Mouse (Mus musculus) cerebellum, adult 2 months (tissue): ENCODE measurements around the gene Ednrb. TPM values are rescaled to one million over a fixed set of nuclear protein-coding genes. Genes with fewer than 3 reads are reported as not detected.

Experiments used
- DNase-seq, 2 experiments: peaks; one replicate each; pipeline ENCODE4 v3.0.0; 2021
- H3K27ac ChIP-seq: fragments of 200-500 bp; 2 replicates; pipeline ENCODE4 v1.5.1; 2012; ENCODE audit warnings: low read length, control low read depth, inconsistent platforms; ENCODE audit not compliant: insufficient read depth
- H3K27me3 ChIP-seq: fragments of 200-500 bp; 2 replicates; pipeline ENCODE4 v1.6.1; 2012; ENCODE audit warnings: inconsistent platforms, mild to moderate bottlenecking, low read length, moderate library complexity; ENCODE audit not compliant: control insufficient read depth, insufficient read depth
- H3K4me1 ChIP-seq: fragments of 200-500 bp; 2 replicates; pipeline ENCODE4 v1.6.1; 2011; ENCODE audit warnings: low read length; ENCODE audit not compliant: control insufficient read depth, insufficient read depth
- H3K4me3 ChIP-seq: fragments of 200-500 bp; replicated peaks from 2 replicates; pipeline ENCODE3; 2011; ENCODE audit warnings: mild to moderate bottlenecking, low read depth, low read length, control low read depth; ENCODE audit not compliant: insufficient read depth
- CTCF ChIP-seq: fragments of 200-500 bp; IDR thresholded peaks from 2 replicates; pipeline ENCODE4 v1.5.1; 2011; ENCODE audit warnings: low read depth, mild to moderate bottlenecking, control low read depth, low read length, moderate library complexity, borderline replicate concordance; ENCODE audit not compliant: insufficient read depth
- POLR2A ChIP-seq: fragments of 200-500 bp; IDR thresholded peaks from 2 replicates; pipeline ENCODE4 v1.6.1; 2011; ENCODE audit warnings: low read length, control low read depth, borderline replicate concordance; ENCODE audit not compliant: insufficient read depth
- WGBS: fragments of 180-500 bp; shearing (Covaris S2); methylation state at CpG from one replicate; pipeline ENCODE4 v1.1.7; 2018; 5-methylcytosine and 5-hydroxymethylcytosine counted together
- polyA plus RNA-seq: library from polyadenylated mRNA; depleted of rRNA; stranded (reverse); fragments of >200 nt; gene quantifications from 2 replicates; pipeline ENCODE4 v1.2.3, GENCODE M21; 2012

The Ednrb gene
- polyA plus RNA-seq, 1 experiment, result 53.5 TPM

- Histone ChIP-seq H3K4me1 (no peaks in the 10 kb centered on the region), H3K27me3 (no peaks in the 10 kb centered on the region; the same call in 1 of the 2 replicates), H3K27ac (no peak overlapping the region), H3K4me3 (no peak overlapping the region)
- no peak for DNase-seq
- TF ChIP-seq POLR2A (no peak), CTCF (no peak)
- WGBS, result 53% methylated on average over 7 of the region's 7 CpGs
Observed at GRCm38 (mm10) chr14:103834589-103834988, 9.6 kb downstream of the Ednrb start.

GRCm38 (mm10) chr14:103834147-103834546 is 10.1 kb downstream of the Ednrb start:
- no peak for DNase-seq
- no peaks in the 10 kb centered on the region for H3K4me1 ChIP-seq
- H3K27me3 ChIP-seq, result no peaks in the 10 kb centered on the region; the same call in 1 of the 2 replicates
- H3K27ac ChIP-seq, result no peak overlapping the region
- 48% methylated on average over 3 of the region's 3 CpGs for WGBS
- TF ChIP-seq CTCF (no peak), POLR2A (no peak)
- H3K4me3 ChIP-seq, result no peak overlapping the region

DNA sequence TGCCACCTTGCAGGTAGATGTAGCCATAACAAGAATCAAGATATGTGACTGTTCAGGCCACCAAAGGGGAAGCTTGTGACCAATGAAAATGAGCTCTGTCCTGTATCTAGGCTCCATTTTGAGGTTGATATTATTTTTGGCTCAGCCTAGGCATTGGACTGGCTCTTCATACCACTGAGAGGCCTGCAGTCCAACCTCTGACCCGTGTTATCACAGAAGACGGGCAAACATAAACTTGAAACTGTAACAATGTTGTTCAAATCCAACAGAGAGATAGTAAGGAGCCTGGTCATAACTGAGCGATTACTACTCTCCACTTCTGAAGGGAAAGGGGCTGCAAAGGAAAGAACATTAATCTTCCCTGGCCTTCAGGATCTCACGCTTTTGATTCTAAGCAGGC is 11.7 kb downstream of the Ednrb start:
- no peak for DNase-seq
- TF ChIP-seq POLR2A, result no peak
- no peak for TF ChIP-seq CTCF
- WGBS, result 91% methylated on average over 4 of the region's 4 CpGs
- H3K4me3 ChIP-seq, result no peak overlapping the region
- no peaks in the 10 kb centered on the region for H3K4me1 ChIP-seq
- H3K27me3 ChIP-seq, result no peaks in the 10 kb centered on the region; the same call in 1 of the 2 replicates
- H3K27ac ChIP-seq, result no peak overlapping the region

DNA sequence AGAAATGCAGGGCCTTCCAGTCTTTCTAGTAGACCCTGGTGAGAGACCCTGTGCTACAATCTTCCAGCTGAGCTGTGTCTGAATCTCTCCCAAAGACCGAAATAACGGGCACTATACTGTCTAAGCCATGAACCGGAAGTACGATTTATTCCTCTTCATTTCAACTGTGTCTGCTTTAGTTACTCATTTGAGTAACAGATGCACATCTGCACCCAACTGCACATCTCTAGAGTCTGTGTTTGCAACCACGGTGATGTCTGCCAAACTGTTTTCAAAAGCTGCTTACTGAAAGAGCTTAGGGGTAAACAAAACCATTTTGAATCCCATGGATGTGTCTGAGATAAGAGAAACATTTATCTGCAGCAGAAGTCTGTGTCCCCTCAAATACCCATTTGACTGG is 13.2 kb downstream of the Ednrb start:
- Histone ChIP-seq H3K27me3 (no peaks in the 10 kb centered on the region; the same call in 1 of the 2 replicates), H3K4me1 (no peaks in the 10 kb centered on the region), H3K27ac (no peak overlapping the region), H3K4me3 (no peak overlapping the region)
- DNase-seq, result no peak
- TF ChIP-seq CTCF, result no peak
- TF ChIP-seq POLR2A, result no peak
- 52% methylated on average over 5 of the region's 5 CpGs for WGBS

DNA sequence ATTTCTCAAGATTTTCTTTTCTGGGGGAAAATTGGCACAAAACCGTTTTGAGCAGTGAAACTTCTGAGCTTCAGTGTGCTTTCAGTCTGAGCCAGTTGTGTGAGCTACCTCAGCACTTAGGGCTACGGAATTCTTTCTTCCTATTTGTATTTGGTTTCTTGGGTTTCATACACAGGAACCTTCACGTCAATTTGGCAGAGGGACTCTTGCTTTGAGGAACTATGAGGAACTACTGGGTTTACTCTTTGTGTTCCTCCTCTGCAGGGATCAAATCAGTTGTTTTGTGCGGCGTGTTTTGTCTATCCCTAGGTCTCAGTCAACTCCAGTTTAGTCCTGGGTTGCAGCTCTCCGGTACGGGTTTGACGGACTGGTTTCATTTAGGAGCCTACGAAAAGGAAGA is 17.9 kb downstream of the Ednrb start:
- no peak for DNase-seq
- WGBS, result 81% methylated on average over 9 of the region's 9 CpGs
- no peak overlapping the region for H3K4me3 ChIP-seq
- H3K27me3 ChIP-seq, result no peaks in the 10 kb centered on the region
- no peak for TF ChIP-seq POLR2A
- no peak for TF ChIP-seq CTCF
- no peak overlapping the region for H3K27ac ChIP-seq
- H3K4me1 ChIP-seq, result no peaks in the 10 kb centered on the region

- no peak for TF ChIP-seq CTCF
- no peak for DNase-seq
- WGBS, result 96% methylated on average over 5 of the region's 5 CpGs
- Histone ChIP-seq H3K4me3 (no peak overlapping the region), H3K27ac (no peak overlapping the region), H3K4me1 (no peaks in the 10 kb centered on the region), H3K27me3 (no peaks in the 10 kb centered on the region)
Observed at GRCm38 (mm10) chr14:103825934-103826333, 18.3 kb downstream of the Ednrb start.

- 87% methylated on average over 7 of the region's 7 CpGs for WGBS
- DNase-seq, result no peak
- H3K4me3 ChIP-seq, result no peak overlapping the region
- no peak overlapping the region for H3K27ac ChIP-seq
- H3K27me3 ChIP-seq, result no peaks in the 10 kb centered on the region
- no peak for TF ChIP-seq POLR2A
- no peak for TF ChIP-seq CTCF
- H3K4me1 ChIP-seq, result no peaks in the 10 kb centered on the region
Observed at GRCm38 (mm10) chr14:103823501-103823900, 20.7 kb downstream of the Ednrb start.

DNA sequence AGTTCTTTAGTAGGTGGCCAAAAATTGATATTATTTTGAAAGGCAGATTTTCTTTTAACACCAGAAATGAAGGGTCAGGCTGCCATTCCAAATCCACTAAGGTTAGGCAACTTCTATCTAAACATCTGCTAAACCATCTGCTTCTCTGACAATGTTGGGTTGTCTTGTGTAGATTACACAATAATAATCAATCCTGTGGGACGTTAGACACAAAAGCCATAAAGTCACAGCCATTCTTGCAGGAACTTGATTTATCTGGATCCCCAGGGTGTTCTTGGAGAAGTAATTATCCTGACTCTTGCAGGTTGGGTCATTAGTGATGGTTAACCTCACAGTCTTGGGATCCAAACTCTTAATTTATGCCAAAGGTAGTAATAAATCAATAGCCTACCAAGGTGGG is 21.6 kb downstream of the Ednrb start:
- H3K27ac ChIP-seq, result no peak overlapping the region
- WGBS, result 65% methylated on average over 1 of the region's 1 CpGs
- H3K4me1 ChIP-seq, result no peaks in the 10 kb centered on the region
- TF ChIP-seq CTCF, result no peak
- no peak for DNase-seq
- no peak overlapping the region for H3K4me3 ChIP-seq
- H3K27me3 ChIP-seq, result no peaks in the 10 kb centered on the region
